Mouse (Mus musculus) midbrain, postnatal 0 days (tissue): ENCODE measurements at regions not wholly inside any gene's neighbourhood (a gene's known extent, or its start where the extent isn't known, plus 50 kb on each side); places are given as distances from the start of the nearest gene placed in this dataset.

Source experiments
- ATAC-seq: fragments of 200-750 bp; cut with Nextera tagmentation; 2 replicates; pipeline ENCODE4 v1.8.0; 2017; ENCODE audit warnings: moderate number of reproducible peaks, mild to moderate bottlenecking, moderate TSS enrichment, moderate library complexity; ENCODE audit not compliant: low FRiP score
- DNase-seq: peaks from one replicate; pipeline ENCODE4 v3.0.0-alpha.2; 2015; ENCODE audit warnings: low spot score
- H3K27ac ChIP-seq: fragments of 300-500 bp; sonication (generic); 2 replicates; pipeline ENCODE4 v1.5.1; 2014; ENCODE audit warnings: low read depth, mild to moderate bottlenecking, low read length, mixed read lengths
- H3K27me3 ChIP-seq: fragments of 300-500 bp; sonication (generic); 2 replicates; pipeline ENCODE4 v1.6.1; 2014; ENCODE audit warnings: low read length, control low read depth, mixed read lengths; ENCODE audit not compliant: insufficient read depth
- H3K36me3 ChIP-seq: fragments of 300-500 bp; sonication (generic); 2 replicates; pipeline ENCODE4 v1.6.1; 2014; ENCODE audit warnings: low read length, control low read depth, mixed read lengths; ENCODE audit not compliant: insufficient read depth
- H3K4me1 ChIP-seq: fragments of 300-500 bp; sonication (generic); 2 replicates; pipeline ENCODE4 v1.6.1; 2014; ENCODE audit warnings: mild to moderate bottlenecking, control low read depth, antibody characterized with exemption, low read length, mixed read lengths; ENCODE audit not compliant: insufficient read depth
- H3K4me2 ChIP-seq: fragments of 300-500 bp; sonication (generic); 2 replicates; pipeline ENCODE4 v1.6.1; 2014; ENCODE audit warnings: low read depth, mild to moderate bottlenecking, low read length, mixed read lengths; ENCODE audit not compliant: poor library complexity, severe bottlenecking
- H3K4me3 ChIP-seq: fragments of 300-500 bp; sonication (generic); 2 replicates; pipeline ENCODE4 v1.5.1; 2014; ENCODE audit warnings: low read depth, mild to moderate bottlenecking, low read length, moderate library complexity
- H3K9ac ChIP-seq: fragments of 300-500 bp; sonication (generic); replicated peaks from 2 replicates; pipeline ENCODE4 v1.6.1; 2014; ENCODE audit warnings: mild to moderate bottlenecking, low read length, moderate library complexity, mixed read lengths; ENCODE audit not compliant: poor library complexity, severe bottlenecking
- H3K9me3 ChIP-seq: fragments of 300-500 bp; sonication (generic); 2 replicates; pipeline ENCODE4 v1.6.1; 2016; ENCODE audit warnings: low read length, control low read depth
- CTCF ChIP-seq: IDR thresholded peaks from 2 replicates; pipeline ENCODE4 v1.5.1; 2016; ENCODE audit warnings: antibody characterized with exemption, mild to moderate bottlenecking
- WGBS: fragments of 180-500 bp; shearing (Covaris S2); extraction: QIAGEN DNeasy Blood & Tissue Kit; methylation state at CpG from one replicate; pipeline ENCODE4 v1.1.7; 2014; 5-methylcytosine and 5-hydroxymethylcytosine counted together

GRCm38 (mm10) chr3:41949404-41949803 lies 207.0 kb downstream of the D3Ertd751e start:
- no peaks in the 10 kb centered on the region for H3K27me3 ChIP-seq
- TF ChIP-seq CTCF: no peak
- H3K9me3 ChIP-seq: no peaks in the 10 kb centered on the region
- H3K9ac ChIP-seq: no peak overlapping the region
- no peak for ATAC-seq
- H3K4me1 ChIP-seq: no peaks in the 10 kb centered on the region
- 91% methylated on average over 2 of the region's 2 CpGs for WGBS
- no peak overlapping the region for H3K4me2 ChIP-seq
- H3K36me3 ChIP-seq: no peaks in the 10 kb centered on the region
- no peak for DNase-seq
- no peak overlapping the region for H3K27ac ChIP-seq
- no peak overlapping the region for H3K4me3 ChIP-seq

- H3K27ac ChIP-seq: no peak overlapping the region
- no peaks in the 10 kb centered on the region for H3K9me3 ChIP-seq
- ATAC-seq (no peak), DNase-seq (no peak)
- H3K4me2 ChIP-seq: no peak overlapping the region
- H3K4me3 ChIP-seq: no peak overlapping the region
- no peak overlapping the region for H3K9ac ChIP-seq
- TF ChIP-seq CTCF: no peak
- no peaks in the 10 kb centered on the region for H3K4me1 ChIP-seq
- H3K27me3 ChIP-seq: no peaks in the 10 kb centered on the region
- H3K36me3 ChIP-seq: no peaks in the 10 kb centered on the region
- WGBS: 50% methylated on average over 3 of the region's 3 CpGs
These were observed 215.0 kb downstream of the D3Ertd751e start for GRCm38 (mm10) chr3:41957385-41957784.

GRCm38 (mm10) chr3:41960209-41960608 lies 217.8 kb downstream of the D3Ertd751e start:
- no peak for TF ChIP-seq CTCF
- ATAC-seq: no peak
- Histone ChIP-seq H3K27me3 (no peaks in the 10 kb centered on the region), H3K36me3 (no peaks in the 10 kb centered on the region), H3K4me2 (no peak overlapping the region), H3K4me1 (no peaks in the 10 kb centered on the region), H3K27ac (no peak overlapping the region), H3K4me3 (no peak overlapping the region), H3K9me3 (no peaks in the 10 kb centered on the region), H3K9ac (no peak overlapping the region)
- DNase-seq: no peak
- WGBS: 78% methylated on average over 2 of the region's 2 CpGs

GRCm38 (mm10) chr3:41962923-41963322 lies 220.5 kb downstream of the D3Ertd751e start:
- Histone ChIP-seq H3K27ac (no peak overlapping the region), H3K27me3 (no peaks in the 10 kb centered on the region), H3K4me2 (no peak overlapping the region), H3K36me3 (no peaks in the 10 kb centered on the region), H3K4me1 (no peaks in the 10 kb centered on the region), H3K4me3 (no peak overlapping the region), H3K9me3 (no peaks in the 10 kb centered on the region), H3K9ac (no peak overlapping the region)
- 89% methylated on average over 7 of the region's 7 CpGs for WGBS
- no peak for ATAC-seq
- DNase-seq: peak; percentile 32
- no peak for TF ChIP-seq CTCF

- DNase-seq: no peak
- Histone ChIP-seq H3K36me3 (no peaks in the 10 kb centered on the region), H3K4me2 (no peak overlapping the region), H3K9ac (no peak overlapping the region), H3K27ac (no peak overlapping the region), H3K9me3 (no peaks in the 10 kb centered on the region), H3K4me1 (no peaks in the 10 kb centered on the region), H3K27me3 (no peaks in the 10 kb centered on the region), H3K4me3 (no peak overlapping the region)
- no peak for ATAC-seq
- no peak for TF ChIP-seq CTCF
- WGBS: 83% methylated on average over 5 of the region's 5 CpGs
These were observed 264.4 kb downstream of the D3Ertd751e start for GRCm38 (mm10) chr3:42006672-42007265.

GRCm38 (mm10) chr3:42023187-42023586 lies 280.8 kb downstream of the D3Ertd751e start:
- peak; percentile 8 for DNase-seq
- Histone ChIP-seq H3K27ac (no peak overlapping the region), H3K4me1 (no peaks in the 10 kb centered on the region), H3K36me3 (no peaks in the 10 kb centered on the region), H3K9me3 (no peaks in the 10 kb centered on the region), H3K4me3 (no peak overlapping the region), H3K4me2 (no peak overlapping the region), H3K9ac (no peak overlapping the region), H3K27me3 (no peaks in the 10 kb centered on the region)
- 83% methylated on average over 5 of the region's 5 CpGs for WGBS
- no peak for TF ChIP-seq CTCF
- no peak for ATAC-seq
